Mouse (Mus musculus) liver, embryonic 12.5 days (tissue): ENCODE results near the gene Nhs. TPM values are rescaled to one million over a fixed set of nuclear protein-coding genes. Genes with fewer than 3 reads are reported as not detected.

Experiments used
- ATAC-seq: fragments of 200-750 bp; cut with Nextera tagmentation; 2 replicates; pipeline ENCODE4 v1.8.0; 2017; ENCODE audit warnings: moderate number of reproducible peaks, mild to moderate bottlenecking, moderate library complexity
- H3K27ac ChIP-seq: fragments of 300-500 bp; sonication (generic); 2 replicates; pipeline ENCODE4 v1.5.1; 2016; ENCODE audit warnings: mild to moderate bottlenecking
- H3K27me3 ChIP-seq: fragments of 300-500 bp; sonication (generic); replicated peaks from 2 replicates; pipeline ENCODE4 v1.6.1; 2016; ENCODE audit warnings: mild to moderate bottlenecking, moderate library complexity
- H3K36me3 ChIP-seq: fragments of 300-500 bp; sonication (generic); 2 replicates; pipeline ENCODE4 v1.6.1; 2016; ENCODE audit warnings: mild to moderate bottlenecking, moderate library complexity
- H3K4me1 ChIP-seq: fragments of 300-500 bp; sonication (generic); 2 replicates; pipeline ENCODE4 v1.6.1; 2016
- H3K4me2 ChIP-seq: fragments of 300-500 bp; sonication (generic); 2 replicates; pipeline ENCODE4 v1.6.1; 2016; ENCODE audit warnings: mild to moderate bottlenecking, moderate library complexity
- H3K4me3 ChIP-seq: fragments of 300-500 bp; sonication (generic); 2 replicates; pipeline ENCODE4 v1.5.1; 2016; ENCODE audit warnings: mild to moderate bottlenecking, moderate library complexity
- H3K9ac ChIP-seq: fragments of 300-500 bp; sonication (generic); 2 replicates; pipeline ENCODE4 v1.6.1; 2016; ENCODE audit warnings: mild to moderate bottlenecking, moderate library complexity
- H3K9me3 ChIP-seq: fragments of 300-500 bp; sonication (generic); replicated peaks from 2 replicates; pipeline ENCODE4 v1.6.1; 2016; ENCODE audit warnings: mild to moderate bottlenecking, moderate library complexity
- WGBS: fragments of 180-500 bp; shearing (Covaris S2); methylation state at CpG from one replicate; pipeline ENCODE4 v1.1.7; 2016; ENCODE audit not compliant: insufficient replicate concordance; 5-methylcytosine and 5-hydroxymethylcytosine counted together
- polyA plus RNA-seq: library from polyadenylated mRNA; unstranded; fragments of >200 nt; fragmentation: Nextera tagmentation; extraction: Ambion mirVana; gene quantifications from 2 replicates; pipeline ENCODE4 v1.2.1, GENCODE M21; 2016

Gene Nhs
- polyA plus RNA-seq: 0.19 and 0.24 TPM in 2 replicates

DNA sequence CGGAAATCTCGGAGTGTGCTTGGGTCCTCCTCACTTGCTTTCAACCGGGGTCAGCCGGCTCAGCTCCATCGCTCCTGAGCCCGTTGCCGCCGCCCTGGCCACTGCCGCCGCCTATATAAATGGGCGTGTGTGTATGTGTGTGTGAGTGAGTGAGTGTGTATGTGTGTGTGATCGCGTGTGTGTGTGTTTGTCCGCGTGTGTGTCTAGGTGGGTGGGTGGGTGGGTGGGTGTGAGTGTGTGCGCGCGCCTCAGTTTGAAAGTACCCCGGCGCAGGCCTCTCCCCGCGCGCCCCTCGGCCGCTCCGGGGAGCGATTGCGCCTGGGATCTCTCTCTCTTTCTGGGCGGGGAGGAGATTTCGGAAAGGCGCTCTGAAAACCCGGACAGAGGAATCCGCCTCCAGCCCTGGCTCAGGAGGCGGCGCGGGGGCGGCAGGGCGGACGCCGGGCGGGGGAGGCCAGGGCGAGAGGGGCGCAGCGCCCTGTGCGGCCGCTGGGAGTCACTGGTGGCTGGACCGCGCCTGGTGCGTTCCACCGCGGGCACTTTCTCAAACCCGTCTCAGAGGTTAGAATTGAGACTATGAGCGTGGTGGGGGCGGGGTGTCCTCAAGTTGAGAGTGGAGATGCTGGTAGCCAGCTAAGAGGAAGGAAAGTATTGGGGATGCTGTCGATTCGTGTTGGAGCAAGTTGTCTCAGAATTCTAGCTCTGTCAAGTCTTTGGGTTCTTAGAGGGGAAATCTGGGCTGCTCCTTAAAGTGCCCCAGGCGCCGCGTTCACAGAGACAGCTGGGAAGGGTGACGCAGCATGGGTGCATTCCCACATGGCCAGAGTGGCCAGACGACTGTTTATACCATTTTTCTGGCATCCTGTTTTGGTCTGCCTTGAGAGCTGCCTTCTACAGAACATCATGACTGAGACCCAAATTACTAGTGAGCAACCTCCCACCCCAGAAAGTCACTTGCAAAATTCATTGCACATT lies at the start of gene Nhs:
Gene Nhs (minus strand): TSS at position 94 of the 975 bp plus-strand sequence.
- Histone ChIP-seq H3K27ac (no peak within 1 kb of the TSS), H3K9me3 (no peaks in the 10 kb centered on the region), H3K9ac (peak within 1 kb of the TSS; percentile 39; the same call in 1 of the 2 replicates), H3K4me3 (peak within 1 kb of the TSS; percentile 49), H3K36me3 (no peaks in the 10 kb centered on the region), H3K27me3 (peaks cover 44% of the 10 kb centered on the region), H3K4me2 (peak within 1 kb of the TSS; percentile 70), H3K4me1 (peaks cover 4% of the 10 kb centered on the region; the same call in 1 of the 2 replicates)
- WGBS: 11% methylated on average over 53 of the region's 61 CpGs
- ATAC-seq: peak; percentile 64

- no peak overlapping the region for H3K9ac ChIP-seq
- 68% methylated on average over 2 of the region's 2 CpGs for WGBS
- no peak for ATAC-seq
- H3K9me3 ChIP-seq: no peaks in the 10 kb centered on the region
- no peaks in the 10 kb centered on the region for H3K27me3 ChIP-seq
- no peaks in the 10 kb centered on the region for H3K36me3 ChIP-seq
- no peak overlapping the region for H3K27ac ChIP-seq
- H3K4me1 ChIP-seq: no peaks in the 10 kb centered on the region
- no peak overlapping the region for H3K4me3 ChIP-seq
- no peak overlapping the region for H3K4me2 ChIP-seq
Observed at GRCm38 (mm10) chrX:162206350-162206884, 46.9 kb upstream of the Nhs start.

DNA sequence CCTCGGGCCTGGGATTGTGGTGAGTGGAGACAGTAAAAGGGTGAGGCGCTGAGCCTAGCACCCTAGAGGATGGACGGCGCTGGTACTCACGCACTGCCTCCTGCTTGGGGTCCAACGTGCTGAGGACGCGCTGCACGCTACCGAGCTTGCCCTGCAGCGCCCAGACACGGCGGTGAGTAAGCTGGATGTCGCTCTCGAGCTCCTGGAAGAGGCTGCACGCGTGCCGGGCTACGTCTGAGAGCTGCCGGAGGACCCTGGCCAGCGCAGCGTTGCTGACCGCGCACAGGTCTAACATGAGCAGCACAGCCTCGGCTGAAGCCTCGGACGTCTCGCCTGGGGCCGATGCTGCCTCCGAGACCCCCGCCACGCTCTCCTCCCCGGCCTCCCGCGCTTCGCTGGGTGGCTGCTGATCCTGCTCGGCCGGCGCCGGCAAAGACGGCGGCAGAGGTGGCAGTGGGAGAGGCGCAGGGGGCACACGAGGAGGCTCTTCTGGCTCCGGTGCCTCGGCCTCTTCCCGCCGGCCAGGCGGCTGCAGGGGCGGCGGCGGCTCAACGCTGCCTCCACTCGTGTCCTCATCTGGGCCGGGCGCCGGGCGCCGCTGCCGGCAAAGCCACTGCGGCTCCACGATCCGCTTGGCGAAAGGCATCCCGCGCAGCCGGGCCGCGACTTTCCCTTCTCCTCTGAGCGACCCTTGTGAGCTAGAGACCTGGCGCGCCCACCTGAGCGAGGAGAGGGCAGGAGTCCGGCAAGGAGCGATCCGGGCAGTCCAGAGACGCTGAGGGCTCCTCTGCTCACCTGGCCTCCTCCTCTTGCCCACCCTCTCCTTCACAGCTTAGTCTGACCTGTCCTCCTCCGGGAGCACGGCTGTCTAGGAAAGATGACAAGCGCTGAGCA lies 540 bp downstream of the Nhs start:
- H3K36me3 ChIP-seq: no peaks in the 10 kb centered on the region
- no peaks in the 10 kb centered on the region for H3K9me3 ChIP-seq
- peak; percentile 15; the same call in 1 of the 2 replicates for ATAC-seq
- peaks cover 4% of the 10 kb centered on the region; the same call in 1 of the 2 replicates for H3K4me1 ChIP-seq
- peaks cover 54% of the 10 kb centered on the region for H3K27me3 ChIP-seq
- no peak overlapping the region for H3K27ac ChIP-seq
- H3K4me3 ChIP-seq: peak overlapping the region; percentile 49
- 10% methylated on average over 64 of the region's 80 CpGs for WGBS
- peak overlapping the region; percentile 39; the same call in 1 of the 2 replicates for H3K9ac ChIP-seq
- peak overlapping the region; percentile 70 for H3K4me2 ChIP-seq

DNA sequence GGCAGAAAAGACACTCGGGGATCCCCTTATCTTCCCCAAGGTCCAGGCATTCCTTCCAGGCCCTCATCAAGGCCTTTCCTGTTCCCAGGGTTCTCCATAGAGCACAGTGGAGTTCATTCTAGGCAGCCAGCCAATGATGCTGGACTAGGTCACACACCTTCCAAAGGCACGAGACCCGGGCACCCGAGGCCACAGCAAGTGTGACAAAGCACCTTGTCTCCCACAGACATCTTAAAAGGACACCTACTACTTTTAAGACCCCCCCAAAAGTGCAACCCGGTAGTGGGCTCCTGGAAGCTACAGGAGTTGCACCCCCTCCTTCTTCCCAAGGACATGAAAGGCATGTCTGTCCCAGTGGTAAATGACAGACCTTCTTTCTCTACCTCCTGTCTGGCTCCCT lies 1.4 kb downstream of the Nhs start:
- Histone ChIP-seq H3K9me3 (no peaks in the 10 kb centered on the region), H3K27me3 (peaks cover 54% of the 10 kb centered on the region), H3K36me3 (no peaks in the 10 kb centered on the region), H3K27ac (no peak overlapping the region), H3K4me1 (peaks cover 4% of the 10 kb centered on the region; the same call in 1 of the 2 replicates), H3K4me2 (peak overlapping the region; percentile 70), H3K4me3 (peak overlapping the region; percentile 49; the same call in 1 of the 2 replicates), H3K9ac (no peak overlapping the region)
- WGBS: 42% methylated on average over 5 of the region's 5 CpGs
- ATAC-seq: no peak

DNA sequence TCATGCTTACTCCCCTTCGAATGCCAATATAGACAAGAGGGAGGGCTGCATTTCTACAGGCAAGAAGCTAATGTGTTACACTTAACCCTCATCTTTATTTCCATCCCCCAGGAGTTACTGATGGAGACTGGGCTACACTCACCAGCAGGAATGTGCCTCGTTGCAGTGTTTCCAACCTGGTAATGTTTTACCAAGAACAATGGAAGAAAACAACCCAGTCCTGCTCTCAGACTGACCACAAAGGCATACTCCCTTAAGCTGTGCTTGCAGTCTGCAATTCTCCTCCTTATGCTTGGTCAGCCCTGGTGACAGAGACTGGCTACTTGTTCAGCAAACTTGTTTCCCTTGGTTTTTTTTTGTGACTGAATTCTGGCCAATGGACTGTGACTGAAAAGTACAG lies 21.7 kb downstream of the Nhs start:
- no peak for ATAC-seq
- WGBS: 43% methylated on average over 2 of the region's 2 CpGs
- H3K36me3 ChIP-seq: no peaks in the 10 kb centered on the region
- H3K9me3 ChIP-seq: no peaks in the 10 kb centered on the region
- H3K4me2 ChIP-seq: no peak overlapping the region
- H3K4me1 ChIP-seq: no peaks in the 10 kb centered on the region
- peaks cover 36% of the 10 kb centered on the region for H3K27me3 ChIP-seq
- H3K9ac ChIP-seq: no peak overlapping the region
- H3K27ac ChIP-seq: no peak overlapping the region
- no peak overlapping the region for H3K4me3 ChIP-seq

- whole genome bisulfite sequencing: 57% methylated on average over 5 of the region's 5 CpGs
- H3K27ac ChIP-seq: no peak overlapping the region
- H3K9me3 ChIP-seq: no peaks in the 10 kb centered on the region
- ATAC-seq: no peak
- H3K9ac ChIP-seq: no peak overlapping the region
- peaks cover 14% of the 10 kb centered on the region; the same call in 1 of the 2 replicates for H3K27me3 ChIP-seq
- H3K36me3 ChIP-seq: no peaks in the 10 kb centered on the region
- no peak overlapping the region for H3K4me2 ChIP-seq
- H3K4me3 ChIP-seq: no peak overlapping the region
- H3K4me1 ChIP-seq: no peaks in the 10 kb centered on the region
Observed at GRCm38 (mm10) chrX:162113257-162113656, 46.3 kb downstream of the Nhs start.

DNA sequence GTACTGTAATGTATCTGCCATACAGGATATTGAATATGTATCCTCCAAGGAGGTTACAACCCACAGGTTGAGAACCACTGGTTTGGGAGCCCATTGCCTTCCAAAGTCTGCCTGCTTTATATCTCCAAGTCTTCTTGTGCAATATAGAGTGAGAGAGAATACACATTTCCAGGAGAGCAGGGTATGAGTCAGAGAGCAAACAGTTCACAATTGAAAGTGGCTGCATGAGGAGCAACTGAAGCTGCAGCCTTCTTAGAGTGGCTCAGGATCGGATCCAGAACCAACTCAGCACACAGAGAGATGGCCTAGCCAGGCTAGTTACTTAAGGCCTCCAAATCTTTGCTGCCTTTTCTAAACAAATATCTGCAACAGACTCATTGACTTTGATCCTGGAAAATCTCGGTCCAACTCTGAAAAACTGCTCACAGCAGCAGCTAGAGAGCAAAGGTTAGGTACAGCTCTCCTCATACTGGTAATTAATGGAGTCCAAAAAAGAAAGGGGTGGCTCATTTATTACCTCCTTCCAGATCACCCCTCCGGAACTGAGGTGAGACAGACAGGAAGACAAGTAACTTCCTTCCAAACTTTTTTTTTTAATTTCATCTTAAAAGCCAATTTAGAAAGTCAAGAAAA lies 56.6 kb downstream of the Nhs start:
- Histone ChIP-seq H3K4me1 (no peaks in the 10 kb centered on the region), H3K9me3 (no peaks in the 10 kb centered on the region), H3K36me3 (no peaks in the 10 kb centered on the region), H3K4me2 (no peak overlapping the region), H3K27ac (no peak overlapping the region), H3K4me3 (no peak overlapping the region), H3K27me3 (0 out of 2 replicates have a peak, but pooled peaks cover 13% of the 10 kb centered on the region), H3K9ac (no peak overlapping the region)
- WGBS: 57% methylated on average over 3 of the region's 3 CpGs
- no peak for ATAC-seq

- H3K9me3 ChIP-seq: no peaks in the 10 kb centered on the region
- H3K36me3 ChIP-seq: no peaks in the 10 kb centered on the region
- ATAC-seq: no peak
- peaks cover 15% of the 10 kb centered on the region; the same call in 1 of the 2 replicates for H3K27me3 ChIP-seq
- no peaks in the 10 kb centered on the region for H3K4me1 ChIP-seq
- H3K4me2 ChIP-seq: no peak overlapping the region
- 45% methylated on average over 4 of the region's 4 CpGs for WGBS
- no peak overlapping the region for H3K27ac ChIP-seq
- no peak overlapping the region for H3K9ac ChIP-seq
- no peak overlapping the region for H3K4me3 ChIP-seq
Observed at GRCm38 (mm10) chrX:162098364-162098763, 61.2 kb downstream of the Nhs start.

DNA sequence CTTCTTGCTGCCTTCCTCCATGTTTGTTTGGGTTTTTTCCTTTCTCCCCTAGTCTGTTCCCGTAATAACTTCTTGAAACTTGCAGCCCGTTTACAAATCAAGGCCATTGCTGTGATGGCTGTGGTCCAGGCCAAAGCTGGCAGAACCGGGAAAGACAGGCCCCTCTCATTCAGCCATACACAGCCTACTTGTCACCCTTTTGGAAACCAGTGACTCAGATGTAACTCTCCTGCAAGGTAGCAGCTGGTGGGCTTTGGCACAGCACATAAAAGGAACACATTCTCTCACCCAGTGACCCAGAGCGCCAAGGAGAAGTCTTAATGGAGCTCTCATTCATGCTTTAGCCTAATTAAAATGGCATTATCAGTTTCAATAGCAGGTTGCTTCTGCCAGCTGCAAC lies 72.2 kb downstream of the Nhs start:
- WGBS: 71% methylated on average over 4 of the region's 4 CpGs
- no peaks in the 10 kb centered on the region for H3K4me1 ChIP-seq
- H3K27ac ChIP-seq: no peak overlapping the region
- no peak for ATAC-seq
- no peak overlapping the region for H3K9ac ChIP-seq
- H3K27me3 ChIP-seq: no peaks in the 10 kb centered on the region; the same call in 1 of the 2 replicates
- H3K4me2 ChIP-seq: no peak overlapping the region
- H3K4me3 ChIP-seq: no peak overlapping the region
- no peaks in the 10 kb centered on the region for H3K36me3 ChIP-seq
- H3K9me3 ChIP-seq: no peaks in the 10 kb centered on the region

GRCm38 (mm10) chrX:162085897-162086200 lies 73.7 kb downstream of the Nhs start:
- Histone ChIP-seq H3K9ac (no peak overlapping the region), H3K9me3 (no peaks in the 10 kb centered on the region), H3K27ac (no peak overlapping the region), H3K27me3 (no peaks in the 10 kb centered on the region; the same call in 1 of the 2 replicates), H3K4me2 (no peak overlapping the region), H3K36me3 (no peaks in the 10 kb centered on the region), H3K4me3 (no peak overlapping the region), H3K4me1 (no peaks in the 10 kb centered on the region)
- no peak for ATAC-seq
- 59% methylated on average over 1 of the region's 1 CpGs for WGBS
